Mouse (Mus musculus): Measurements from ENCODE around the gene Hspb1. TPM values are rescaled to one million over a fixed set of nuclear protein-coding genes. Genes with fewer than 3 reads are reported as not detected.

Hspb1 gene
- total RNA-seq (2021): 10 to 100 TPM; 16.9 to 19.7 TPM

- intact Hi-C loops (cut with DNase I): no loop called here
- no peak for DNase-seq (ENCODE audit: low spot score in 2 of 2)
Measured at GRCm38 (mm10) chr5:135887675-135888102, at the start of gene Hspb1. Hspb1 (plus strand) TSS chr5:135887919.

DNA sequence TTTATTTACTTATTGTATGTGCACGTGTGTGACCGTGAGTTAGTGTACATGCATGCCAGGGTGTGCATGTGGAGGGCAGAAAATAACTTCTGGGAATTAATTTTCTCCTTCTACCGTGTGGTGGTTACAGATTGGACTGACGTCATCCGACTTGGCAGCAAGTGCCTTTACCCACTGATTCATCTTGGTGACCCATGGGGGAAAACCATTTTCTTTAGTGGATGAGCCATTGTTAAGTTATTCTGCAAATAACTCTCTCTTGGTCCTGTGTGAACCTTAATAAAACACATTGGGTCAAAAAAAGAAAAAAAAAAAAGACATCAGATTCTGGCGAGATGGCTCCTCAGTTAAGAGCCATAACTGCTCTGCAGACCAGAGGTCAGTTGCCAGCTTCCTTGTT, 46.1 kb upstream of the Hspb1 start:
- intact Hi-C loops (cut with DNase I): no loop called here
- no peak for DNase-seq (ENCODE audit: low spot score in 2 of 2)

GRCm38 (mm10) chr5:135843418-135843817, 44.3 kb upstream of the Hspb1 start:
- DNase-seq (ENCODE audit: low spot score in 2 of 2): no peak
- intact Hi-C loops (cut with DNase I): no loop called here

- intact Hi-C loops (cut with DNase I): no loop called here
- no peak for DNase-seq (ENCODE audit: low spot score in 2 of 2)
Measured at GRCm38 (mm10) chr5:135845676-135846320, 41.9 kb upstream of the Hspb1 start.

- intact Hi-C loops (cut with DNase I): no loop called here
- DNase-seq (ENCODE audit: low spot score in 2 of 2): no peak
Measured at GRCm38 (mm10) chr5:135847460-135847859, 40.3 kb upstream of the Hspb1 start.

- intact Hi-C loops (cut with DNase I): no loop called here
- peak; percentile 31 to 79 for DNase-seq (ENCODE audit: low spot score in 2 of 2)
Measured at GRCm38 (mm10) chr5:135847881-135848280, 39.8 kb upstream of the Hspb1 start.

DNA sequence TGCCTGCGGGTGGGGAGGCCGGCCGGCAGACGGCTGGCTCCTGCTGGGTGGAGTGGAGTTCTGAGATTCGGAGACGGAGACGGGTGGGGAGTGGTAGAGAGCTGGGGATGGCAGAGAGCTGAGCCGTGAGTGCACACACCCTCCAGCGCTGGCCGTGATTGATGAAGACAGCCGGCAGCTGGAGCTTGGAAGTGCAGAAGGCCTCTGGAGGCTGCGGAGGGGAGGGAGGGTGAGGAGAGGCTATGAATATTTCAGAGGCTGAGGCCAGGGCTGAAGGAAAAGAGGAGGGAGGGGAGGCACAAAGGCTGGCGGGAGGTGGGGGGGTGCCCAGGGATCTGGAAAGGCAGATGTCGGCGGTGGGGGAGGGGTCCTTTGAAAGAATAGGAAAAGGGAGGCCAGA, 36.7 kb upstream of the Hspb1 start:
- intact Hi-C loops (cut with DNase I): loop anchor here (2.0 kb wide), 1 partner anchor 44 kb away; the partner anchor contains the start of gene Srrm3

DNA sequence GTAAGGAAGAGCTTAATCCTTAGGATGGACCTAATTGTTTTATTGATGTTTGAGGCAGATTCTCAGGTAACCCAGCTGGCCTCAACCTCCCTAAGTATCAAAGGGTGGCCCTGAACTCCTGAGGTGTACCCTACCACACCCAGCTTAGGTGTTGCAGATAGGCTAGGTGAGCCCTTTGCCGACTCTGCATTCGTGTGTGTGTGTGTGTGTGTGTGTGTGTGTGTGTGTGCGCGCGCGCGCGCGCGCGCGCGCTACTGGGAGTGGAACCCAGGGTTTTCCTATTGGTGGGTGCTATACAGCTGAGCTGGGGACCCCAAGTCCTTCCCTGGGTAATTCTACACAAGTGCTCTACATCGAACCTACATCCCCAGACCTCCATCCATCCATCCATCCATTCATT, 36.2 kb upstream of the Hspb1 start:
- DNase-seq (ENCODE audit: low spot score in 2 of 2): no peak
- intact Hi-C loops (cut with DNase I): loop anchor here (2.0 kb wide), 1 partner anchor 45 kb away; the partner anchor contains the start of gene Srrm3

More for the DNA sequence above, 36.7 kb upstream of the Hspb1 start:
- DNase-seq (ENCODE audit: low spot score in 2 of 2): peak; percentile 35 to 61

- DNase-seq (ENCODE audit: low spot score in 2 of 2): no peak
- intact Hi-C loops (cut with DNase I): no loop called here
Measured at GRCm38 (mm10) chr5:135852421-135852820, 35.3 kb upstream of the Hspb1 start.

DNA sequence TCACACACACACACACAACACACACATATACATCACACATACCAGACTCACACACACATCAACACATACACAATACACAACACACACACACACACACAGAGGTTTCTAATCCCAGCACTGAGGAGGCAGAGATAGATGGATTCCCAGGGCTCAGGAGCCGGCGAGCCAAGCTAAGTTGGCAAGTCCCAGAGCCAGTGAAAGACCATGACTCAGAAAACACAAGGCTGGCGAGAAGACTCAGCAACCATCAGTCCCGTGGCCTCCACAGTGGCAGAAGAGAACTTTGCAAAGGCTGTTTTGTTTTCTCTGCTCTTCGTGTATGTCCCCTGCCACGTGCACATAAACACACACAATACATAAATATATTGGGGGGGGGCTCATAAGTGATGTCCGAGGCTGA, 34.0 kb upstream of the Hspb1 start:
- DNase-seq (ENCODE audit: low spot score in 2 of 2): no peak
- intact Hi-C loops (cut with DNase I): no loop called here

GRCm38 (mm10) chr5:135855156-135855555, 32.6 kb upstream of the Hspb1 start:
- DNase-seq (ENCODE audit: low spot score in 2 of 2): peak; percentile 80 to 85
- intact Hi-C loops (cut with DNase I): loop anchor here (1.0 kb wide), 1 partner anchor 61 kb away; no protein-coding TSS in a partner anchor

- intact Hi-C loops (cut with DNase I): no loop called here
- DNase-seq (ENCODE audit: low spot score in 2 of 2): no peak
Measured at GRCm38 (mm10) chr5:135866662-135867061, 21.1 kb upstream of the Hspb1 start.

DNA sequence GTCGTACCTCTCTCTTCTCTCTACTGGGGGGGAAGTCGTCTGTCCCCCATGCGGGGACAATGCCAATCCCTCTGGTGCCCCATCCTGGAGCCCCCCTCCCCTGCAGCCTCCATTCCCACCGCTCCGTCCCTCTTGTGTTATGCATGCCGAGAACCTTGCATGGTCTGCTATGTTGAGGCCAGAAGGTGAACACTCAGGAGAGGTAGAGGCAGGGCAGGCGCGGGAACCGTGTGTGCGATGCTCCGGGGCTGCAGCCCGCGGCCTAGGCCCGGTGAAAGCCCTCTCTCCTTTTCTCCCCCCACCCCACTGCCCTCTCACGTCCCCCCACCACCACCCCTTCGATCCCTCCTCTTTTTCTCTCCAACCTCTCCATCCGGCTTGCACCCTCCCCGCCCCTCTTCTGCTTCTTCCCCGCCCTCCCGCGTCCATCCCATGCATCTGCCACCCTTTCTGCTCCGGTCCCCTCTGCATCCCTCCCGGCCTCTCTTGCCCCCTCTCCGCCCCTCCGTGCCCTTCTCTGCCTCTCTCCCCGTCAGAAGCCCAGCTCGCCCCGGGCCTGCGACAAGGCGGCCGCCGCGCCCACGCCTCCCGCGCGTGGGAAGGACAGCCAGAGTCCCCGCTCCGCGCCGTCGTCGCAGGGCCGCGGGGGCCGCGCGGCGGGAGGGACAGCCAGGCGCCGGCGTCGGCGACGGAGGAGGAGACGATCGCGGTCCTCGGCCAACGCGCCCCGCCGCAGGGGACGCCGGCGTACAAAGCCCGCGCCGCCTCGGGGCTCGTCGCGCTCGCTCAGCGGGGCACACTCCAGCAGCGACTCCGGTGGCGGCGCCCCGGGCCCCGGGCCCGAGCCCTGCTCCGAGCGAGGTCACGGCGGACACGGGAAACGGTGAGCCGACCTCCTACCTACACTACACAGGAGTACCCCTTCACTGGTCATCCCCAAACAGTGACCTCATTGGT, 19.8 kb upstream of the Hspb1 start:
- intact Hi-C loops (cut with DNase I): no loop called here
- peak; percentile 56 to 62 for DNase-seq (ENCODE audit: low spot score in 2 of 2)

DNA sequence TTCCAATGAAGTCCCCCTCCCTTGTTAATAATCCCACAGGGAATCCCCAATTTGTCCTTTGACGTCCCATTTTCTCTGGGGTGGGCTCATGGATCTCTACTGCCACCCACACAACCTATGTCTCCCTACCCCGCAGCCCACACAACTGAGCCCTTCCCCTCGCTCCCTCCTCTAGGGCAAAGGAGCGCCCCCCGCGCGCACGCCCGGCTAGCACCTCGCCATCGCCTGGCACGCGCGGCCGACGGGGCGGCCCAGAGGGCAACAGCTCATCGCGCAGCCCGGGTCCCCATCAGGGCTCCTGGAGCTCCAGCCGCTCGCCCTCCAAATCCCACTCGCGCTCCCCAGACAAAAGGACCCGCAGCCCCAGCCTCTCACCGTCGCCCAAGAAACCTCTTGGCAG, 19.1 kb upstream of the Hspb1 start:
- no peak for DNase-seq (ENCODE audit: low spot score in 2 of 2)
- intact Hi-C loops (cut with DNase I): no loop called here

DNA sequence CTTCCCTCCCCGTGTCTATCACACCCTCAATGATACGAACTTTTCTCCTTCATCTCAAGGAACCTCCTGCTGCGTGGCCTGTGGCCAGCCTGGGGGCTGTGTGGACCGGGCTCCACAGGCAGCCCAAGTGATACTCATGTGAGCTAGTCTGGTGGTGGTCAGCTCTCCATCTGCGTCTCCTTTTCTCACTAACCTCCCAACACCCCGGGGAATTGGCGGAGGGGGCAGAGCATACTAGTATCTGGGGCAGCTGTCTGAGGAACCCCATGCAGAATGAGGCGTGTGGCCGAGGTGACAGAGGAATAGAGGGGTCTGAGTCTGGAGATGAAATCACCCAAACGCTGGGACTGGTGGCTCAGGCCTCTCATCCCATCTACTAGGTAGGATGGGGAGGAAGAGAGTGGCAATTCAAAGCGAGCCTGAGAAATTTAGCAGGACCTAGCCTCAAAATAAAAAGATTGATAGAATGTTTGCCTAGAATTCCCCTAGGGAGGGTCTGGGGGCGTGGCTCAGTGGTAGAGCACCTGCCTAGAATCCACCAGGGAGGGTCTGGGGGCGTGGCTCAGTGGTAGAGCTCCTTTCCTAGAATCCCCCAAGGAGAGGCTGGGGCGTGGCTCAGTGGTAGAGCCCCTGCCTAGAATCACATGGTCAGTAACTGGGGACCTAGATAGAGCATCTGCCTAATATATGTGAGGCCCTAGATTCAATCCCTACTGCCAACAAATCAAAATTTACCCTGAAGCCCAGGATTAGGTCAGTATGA, 17.9 kb upstream of the Hspb1 start:
- intact Hi-C loops (cut with DNase I): no loop called here
- no peak for DNase-seq (ENCODE audit: low spot score in 2 of 2)

- intact Hi-C loops (cut with DNase I): no loop called here
- DNase-seq (ENCODE audit: low spot score in 2 of 2): no peak
Measured at GRCm38 (mm10) chr5:135870505-135870904, 17.2 kb upstream of the Hspb1 start.

GRCm38 (mm10) chr5:135872996-135873395, 14.7 kb upstream of the Hspb1 start:
- no peak for DNase-seq (ENCODE audit: low spot score in 2 of 2)
- intact Hi-C loops (cut with DNase I): no loop called here

DNA sequence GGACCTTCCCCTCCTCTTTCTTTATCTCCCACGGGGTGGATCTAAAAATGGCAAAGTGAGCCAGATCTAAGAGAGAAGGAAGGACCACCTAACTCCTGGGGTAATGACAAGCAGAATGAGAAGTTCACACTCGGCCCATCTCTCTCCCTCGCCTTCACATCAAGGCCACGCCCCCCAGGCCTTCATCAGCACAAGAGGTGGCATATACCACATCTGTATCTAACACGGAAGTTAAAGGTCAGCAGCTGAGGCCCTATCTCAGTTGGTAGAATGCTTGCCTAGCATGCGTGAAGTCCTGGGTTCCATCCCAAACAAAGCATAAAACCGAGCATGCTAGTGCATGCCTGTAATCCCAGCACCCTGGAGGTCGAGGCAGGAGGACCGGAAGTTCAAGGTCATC, 14.0 kb upstream of the Hspb1 start:
- DNase-seq (ENCODE audit: low spot score in 2 of 2): no peak
- intact Hi-C loops (cut with DNase I): no loop called here

- peak; percentile 48 to 68 for DNase-seq (ENCODE audit: low spot score in 2 of 2)
- intact Hi-C loops (cut with DNase I): loop anchor here (5.0 kb wide), 1 partner anchor 185 kb away; no protein-coding TSS in a partner anchor
Measured at GRCm38 (mm10) chr5:135877180-135877579, 10.5 kb upstream of the Hspb1 start.

GRCm38 (mm10) chr5:135877831-135878231, 9.9 kb upstream of the Hspb1 start:
- intact Hi-C loops (cut with DNase I): loop anchor here (5.0 kb wide), 1 partner anchor 184 kb away; no protein-coding TSS in a partner anchor
- peak; percentile 45 to 64 for DNase-seq (ENCODE audit: low spot score in 2 of 2)
